Mouse (Mus musculus) C2C12 (cell line): ENCODE measurements at regions not wholly inside any gene's neighbourhood (a gene's known extent, or its start where the extent isn't known, plus 50 kb on each side); places are given as distances from the start of the nearest gene placed in this dataset.

Experiments
- CTCF ChIP-seq: IDR thresholded peaks from one replicate; pipeline ENCODE4 v1.5.1; 2011; ENCODE audit not compliant: control insufficient read depth, insufficient read depth, insufficient read length
- MAX ChIP-seq: IDR thresholded peaks from one replicate; pipeline ENCODE4 v1.6.1; 2011; ENCODE audit warnings: mild to moderate bottlenecking, control low read depth
- MYOG ChIP-seq: IDR thresholded peaks from one replicate; pipeline ENCODE4 v1.6.1; 2011; ENCODE audit not compliant: control insufficient read depth, insufficient read length; ENCODE audit errors: extremely low read depth

DNA sequence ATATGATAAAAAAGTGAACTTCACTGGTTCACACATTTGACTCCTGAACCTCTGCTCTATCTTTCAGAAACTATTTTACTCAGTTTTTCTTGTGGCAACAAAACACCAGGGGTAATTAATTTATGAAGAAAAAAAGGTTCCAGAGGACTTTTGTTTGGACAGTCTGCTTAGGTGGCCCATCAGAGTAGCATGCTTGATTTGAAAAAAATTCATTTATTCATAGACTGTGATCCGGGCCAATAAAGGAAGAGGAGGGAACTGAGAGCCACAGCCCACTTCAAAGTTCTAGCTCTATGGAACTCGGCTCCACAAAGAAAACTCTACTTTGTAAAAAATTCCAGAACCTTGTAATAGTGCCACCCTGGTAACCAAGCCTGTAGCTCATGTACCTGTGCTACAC, 248.8 kb downstream of the Etv1 start:
- TF ChIP-seq MYOG (no peak), CTCF (no peak), MAX (no peak)
